Mouse (Mus musculus) heart, postnatal 14 days (tissue): ENCODE results near the gene Sergef. TPM values are rescaled to one million over a fixed set of nuclear protein-coding genes. Genes with fewer than 3 reads are reported as not detected.
"Not testable (repeated sequence)": the region's sequence is repeated elsewhere in the genome, so short reads cannot be mapped to it uniquely, and the experiment has no call there.

ENCODE experiments used
- DNase-seq, 2 experiments: peaks; one replicate each; pipeline ENCODE4 v3.0.0; 2021 to 2022
- intact Hi-C: fragments of 180-260 bp; cut with DNase I; formaldehyde crosslinking; loops from one replicate; pipeline ENCODE4 v1.15.1; 2025
- long read RNA-seq, 2 experiments: library from polyadenylated mRNA; stranded (forward); transcript quantifications; one replicate each; pipeline ENCODE4 v2.0.0; 2021
- total RNA-seq, 2 experiments: library from RNA; stranded (reverse); gene quantifications; 2 replicates each; pipeline ENCODE4 v1.2.3; 2021

Sergef gene
- total RNA-seq, result 1 to 10 TPM; 3.7 to 4.1 TPM
- long read RNA-seq, experiment 1, transcript Sergef-201 (11 exons, 1,465 nt), result major isoform, 6 of 6 reads
- long read RNA-seq, experiment 1, partial matches to known transcripts, result 0 of 6 reads
- long read RNA-seq, experiment 1, other reads (novel, unspliced or antisense), result 0 of 6 reads
- long read RNA-seq, experiment 2, partial matches to known transcripts, result 0 of 5 reads
- long read RNA-seq, experiment 2, other reads (novel, unspliced or antisense), result 1 of 5 reads

- intact Hi-C loops, result no loop called here
- peak; percentile 90 for DNase-seq
These were observed at the start of gene Sergef for GRCm38 (mm10) chr7:46639692-46640031. Gene Sergef, minus strand, starts transcription at chr7:46639807.

- intact Hi-C loops, result no loop called here
- DNase-seq, result no peak
These were observed 47.2 kb upstream of the Sergef start for GRCm38 (mm10) chr7:46686827-46687226.

- no peak for DNase-seq
- intact Hi-C loops, result no loop called here
These were observed 41.1 kb upstream of the Sergef start for GRCm38 (mm10) chr7:46680732-46681131.

DNA sequence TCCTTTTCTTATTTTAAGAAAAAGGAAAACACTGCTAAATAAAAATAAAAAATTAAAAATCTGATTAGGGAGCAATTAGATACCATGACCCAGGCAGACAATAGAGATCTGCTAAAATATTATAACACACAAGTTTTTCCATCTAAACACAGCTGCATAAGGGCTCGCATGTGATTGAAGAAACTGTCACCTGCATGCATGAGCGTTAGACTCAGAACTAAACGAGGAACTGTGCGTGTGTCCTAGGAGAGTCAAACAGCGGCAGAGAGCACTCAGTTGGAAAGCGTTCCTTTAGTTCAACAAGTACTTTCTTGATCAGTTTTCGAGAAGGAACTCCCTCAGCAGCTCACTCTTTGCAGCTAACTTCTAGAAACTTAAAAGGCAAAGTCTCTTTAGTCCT, 39.4 kb upstream of the Sergef start:
- intact Hi-C loops, DNase-seq: not testable (repeated sequence)

DNA sequence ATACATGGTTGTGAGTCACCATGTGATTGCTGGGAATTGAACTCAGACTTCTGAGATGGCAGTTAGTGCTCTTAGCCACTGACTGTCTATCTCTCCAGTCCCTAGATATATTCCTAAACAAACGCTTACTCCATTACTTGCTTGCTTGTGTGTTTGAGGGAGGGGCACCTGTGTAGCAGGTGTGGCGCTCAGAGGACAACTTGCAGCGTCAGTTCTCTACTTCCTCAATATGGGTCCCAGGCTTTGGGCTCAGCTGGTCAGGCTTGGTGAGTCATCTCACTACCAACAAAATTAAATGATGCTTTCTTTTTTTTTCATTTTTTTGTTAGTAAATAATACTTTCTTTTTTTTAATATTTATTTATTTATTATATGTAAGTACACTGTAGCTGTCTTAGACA, 38.8 kb upstream of the Sergef start:
- intact Hi-C loops, result no loop called here
- DNase-seq, result no peak

DNA sequence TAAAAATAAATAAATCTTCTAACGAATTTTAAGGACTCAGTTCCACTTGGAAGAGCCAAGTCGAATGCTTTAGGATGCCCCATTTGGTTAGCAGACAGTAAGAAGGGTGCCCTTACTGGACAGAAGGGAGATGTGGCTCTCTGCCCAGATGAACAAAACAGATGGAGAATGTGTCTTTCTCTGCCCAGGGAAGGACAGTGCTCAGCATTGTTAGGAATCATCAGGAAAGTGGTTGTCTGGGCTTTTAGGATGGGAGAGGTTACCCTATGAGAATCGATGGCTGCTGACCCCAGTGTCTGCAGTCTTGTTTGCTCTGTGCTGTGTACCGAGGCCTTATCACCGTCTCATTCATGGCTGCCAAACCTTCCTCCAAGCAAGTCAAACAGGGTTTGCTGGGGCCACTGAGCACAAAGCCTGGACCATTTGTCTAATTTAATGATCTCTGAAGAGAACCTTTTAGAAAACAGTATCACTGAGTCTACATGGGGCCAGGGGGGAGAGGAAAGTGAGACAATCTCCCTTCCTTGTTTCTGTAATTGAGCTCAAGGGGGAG, 37.3 kb upstream of the Sergef start:
- DNase-seq, result no peak
- intact Hi-C loops, result no loop called here

- intact Hi-C loops, result no loop called here
- no peak for DNase-seq
These were observed 36.3 kb upstream of the Sergef start for GRCm38 (mm10) chr7:46675886-46676285.

GRCm38 (mm10) chr7:46675061-46675460, 35.5 kb upstream of the Sergef start:
- intact Hi-C loops, result no loop called here
- no peak for DNase-seq

DNA sequence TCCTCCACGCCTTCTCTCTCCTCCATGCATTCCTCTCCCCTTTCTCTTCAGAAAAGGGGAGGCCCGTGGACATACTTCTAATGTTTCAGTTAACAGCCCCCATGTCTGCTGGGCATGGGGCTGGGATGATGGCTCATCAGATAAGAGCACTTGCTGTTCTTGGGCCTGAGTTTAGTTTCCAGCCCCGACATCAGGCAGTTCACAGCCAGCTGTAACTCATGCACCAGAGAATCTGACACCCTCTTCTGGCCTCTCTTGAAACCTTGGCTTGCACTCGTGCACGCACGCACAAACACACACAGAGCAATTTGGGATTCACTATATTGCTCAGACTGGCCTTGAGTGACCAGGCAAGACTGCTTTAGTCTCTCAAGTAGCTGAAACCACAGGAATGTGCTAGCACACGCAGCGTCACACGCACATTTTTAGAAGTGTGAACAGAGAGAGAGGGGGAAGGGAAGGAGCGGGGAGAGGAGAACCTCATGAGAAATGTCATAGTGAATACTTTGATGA, 32.6 kb upstream of the Sergef start, which contains the start of gene Tph1:
Tph1 (minus strand) TSS at position 378 of the 513 bp plus-strand sequence.
- intact Hi-C loops, result no loop called here
- no peak for DNase-seq

DNA sequence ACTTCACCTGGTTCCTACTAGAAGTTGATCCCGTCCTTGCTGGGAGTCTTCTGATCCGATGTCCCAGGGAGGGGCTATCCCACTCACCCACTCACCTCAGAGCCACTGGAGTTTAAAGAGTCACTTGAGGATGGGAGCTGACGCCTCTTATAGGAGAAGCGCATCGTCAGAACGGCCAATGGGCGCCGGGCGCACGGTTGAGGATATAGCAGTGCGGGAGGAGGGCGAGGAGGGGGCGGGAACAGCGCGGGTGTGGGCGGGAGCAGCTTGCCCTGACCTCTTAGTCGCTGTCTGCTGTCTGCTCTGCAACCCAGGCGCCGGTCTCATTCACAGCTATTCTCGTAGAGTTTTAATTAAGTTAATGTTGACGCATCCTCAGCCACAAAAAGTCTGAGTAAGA, 27.6 kb upstream of the Sergef start:
- DNase-seq, result no peak
- intact Hi-C loops, result no loop called here

GRCm38 (mm10) chr7:46665236-46665635, 25.6 kb upstream of the Sergef start:
- intact Hi-C loops, result no loop called here

DNA sequence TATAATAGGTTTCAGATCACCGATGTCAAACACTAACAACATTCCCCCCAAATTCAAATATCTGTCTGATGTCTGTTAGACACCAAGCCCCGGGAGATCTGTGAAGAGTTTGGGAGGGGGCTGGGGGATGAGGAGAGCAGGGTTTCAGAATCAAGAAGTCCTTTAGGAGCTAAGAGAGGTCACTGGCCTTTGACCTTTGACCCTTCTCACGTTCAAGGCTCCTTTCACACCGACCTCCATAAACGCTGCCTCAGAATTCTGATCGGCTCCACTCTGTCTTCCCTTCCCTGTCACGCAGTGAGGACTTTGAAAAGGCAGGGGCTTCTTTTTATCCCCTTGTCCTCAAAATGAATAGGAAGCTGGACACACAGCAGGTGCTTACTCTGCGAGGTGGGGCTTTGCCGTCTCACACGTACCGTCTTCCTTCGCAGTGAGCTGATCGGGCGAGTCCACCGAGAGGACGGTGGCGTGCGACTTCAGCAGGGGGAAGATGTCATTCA, 22.0 kb upstream of the Sergef start:
- intact Hi-C loops, result no loop called here
- no peak for DNase-seq

More at GRCm38 (mm10) chr7:46665236-46665635, 25.6 kb upstream of the Sergef start:
- peak; percentile 5 to 7 for DNase-seq

DNA sequence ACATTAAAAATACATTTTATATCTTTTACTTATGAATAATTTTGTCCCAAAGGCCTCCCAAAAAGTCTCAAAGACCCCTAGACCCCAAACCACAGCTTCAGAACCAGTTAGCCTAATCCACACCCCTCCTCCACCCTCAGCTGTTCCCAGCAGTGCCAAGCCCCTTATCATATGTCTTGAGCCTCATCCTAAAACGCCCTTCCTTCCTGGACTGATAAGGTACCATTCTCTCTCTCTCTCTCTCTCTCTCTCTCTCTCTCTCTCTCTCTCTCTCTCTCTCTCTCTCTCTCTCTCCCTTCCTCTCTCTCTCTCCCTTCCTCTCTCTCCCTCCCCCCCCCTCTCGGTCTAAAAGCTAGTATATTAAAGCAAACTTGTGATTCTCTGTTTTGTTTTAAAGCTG, 12.7 kb upstream of the Sergef start:
- no peak for DNase-seq
- intact Hi-C loops, result no loop called here

GRCm38 (mm10) chr7:46650231-46650630, 10.6 kb upstream of the Sergef start:
- DNase-seq, intact Hi-C loops: not testable (repeated sequence)

- no peak for DNase-seq
- intact Hi-C loops, result no loop called here
These were observed 9.0 kb upstream of the Sergef start for GRCm38 (mm10) chr7:46648431-46649140.

DNA sequence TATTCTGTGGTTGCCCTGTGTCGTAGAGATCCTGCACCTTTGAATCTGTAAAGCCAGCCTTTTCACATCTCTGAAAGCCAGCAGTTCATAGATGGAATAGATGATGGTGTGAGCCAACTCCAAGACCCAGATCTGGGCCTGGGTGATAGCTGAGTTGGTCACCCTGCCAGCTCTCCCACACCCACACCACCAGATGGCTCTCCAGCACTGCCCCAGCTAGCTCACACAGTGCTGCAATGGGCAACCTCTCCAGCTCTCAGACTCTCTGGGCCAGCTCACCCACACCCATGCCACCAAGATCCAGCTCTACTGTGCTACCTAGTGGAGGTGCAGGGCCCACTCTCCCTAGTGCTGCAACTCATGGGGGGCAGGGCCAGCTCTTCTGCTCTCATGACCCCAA, 3.6 kb upstream of the Sergef start:
- no peak for DNase-seq
- intact Hi-C loops, result no loop called here

DNA sequence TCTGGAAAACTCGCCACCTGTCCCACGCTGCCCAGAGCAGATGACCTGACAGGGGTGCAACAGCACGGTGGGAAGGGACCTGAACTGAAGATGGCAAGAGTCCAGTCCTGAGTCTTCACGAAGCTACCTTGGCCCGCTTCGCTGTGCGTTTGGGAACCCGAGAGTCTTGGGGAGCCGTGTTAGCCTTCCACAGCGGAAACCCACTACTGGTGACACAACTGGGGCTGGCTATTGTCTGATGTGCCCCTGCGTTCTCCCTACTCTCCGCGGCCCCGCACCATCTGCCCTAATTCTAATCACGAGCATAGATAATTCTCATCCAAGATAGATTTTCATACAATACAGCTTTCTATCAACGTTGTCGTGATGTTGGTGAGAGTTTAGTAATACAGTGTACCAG, 455 bp upstream of the Sergef start:
- intact Hi-C loops, result no loop called here
- no peak for DNase-seq

DNA sequence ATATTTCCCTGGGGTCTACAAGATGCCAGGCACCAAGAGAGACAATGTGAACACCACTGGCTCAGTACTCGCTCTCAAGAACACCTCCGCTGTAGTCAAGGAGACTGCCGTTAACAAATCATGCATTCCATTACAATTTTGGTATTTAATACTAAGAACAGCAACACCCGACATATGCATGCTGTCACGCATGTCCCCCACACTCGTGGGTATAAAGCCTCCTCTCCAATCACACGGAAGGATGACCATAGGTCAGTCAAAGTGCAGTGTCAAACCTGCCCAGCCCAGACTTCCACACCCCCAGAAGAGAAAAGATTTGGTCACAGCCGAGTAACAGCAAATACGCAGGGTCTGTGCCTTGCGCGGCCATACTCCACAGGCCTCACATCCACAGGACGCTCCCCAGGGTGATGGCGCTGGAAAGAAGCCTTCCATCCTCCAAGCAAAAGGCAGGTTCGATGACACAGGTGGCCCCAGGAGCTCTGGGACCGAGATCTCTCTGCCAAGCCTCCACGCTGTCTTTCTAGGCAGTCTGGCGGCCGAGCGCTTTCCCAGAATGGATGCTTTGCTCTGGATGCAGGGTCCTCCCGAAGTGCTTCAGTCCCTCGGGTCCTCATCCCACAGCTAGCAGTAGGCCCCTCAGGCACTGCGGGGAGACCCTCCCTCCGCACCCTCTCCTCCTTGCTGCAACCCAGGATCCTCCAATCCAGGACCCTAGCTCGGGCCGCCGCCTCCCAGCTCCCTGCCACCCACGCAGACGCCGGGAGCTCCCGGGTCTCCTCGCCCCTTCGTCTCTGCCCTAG, 517 bp downstream of the Sergef start:
- DNase-seq, result peak in 1 of 2 experiments; percentile 5

GRCm38 (mm10) chr7:46628375-46628975, 11.1 kb downstream of the Sergef start:
- intact Hi-C loops, result no loop called here

More for the DNA sequence above, 517 bp downstream of the Sergef start:
- intact Hi-C loops, result no loop called here

DNA sequence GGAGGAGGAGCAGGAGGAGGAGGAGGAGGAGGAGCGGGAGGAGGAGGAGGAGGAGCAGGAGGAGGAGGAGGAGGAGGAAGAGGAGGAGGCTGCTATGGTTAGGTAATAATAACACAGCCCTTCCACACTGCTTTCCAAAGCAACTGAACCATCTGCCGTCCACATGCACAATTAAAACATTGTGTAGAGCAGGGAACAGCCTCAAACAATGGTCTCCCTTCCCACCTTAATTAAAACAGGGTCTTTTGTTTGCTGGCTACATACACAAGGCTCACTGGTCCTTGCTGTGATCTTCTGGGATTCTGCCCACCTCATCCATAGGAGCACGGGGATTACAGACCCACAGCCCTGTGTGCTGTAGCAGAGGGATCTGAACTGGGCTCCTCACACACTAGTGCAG, 15.6 kb downstream of the Sergef start:
- intact Hi-C loops, result no loop called here
- no peak for DNase-seq

More at GRCm38 (mm10) chr7:46628375-46628975, 11.1 kb downstream of the Sergef start:
- DNase-seq, result no peak
